Mouse (Mus musculus) frontal cortex, postnatal 10 days (tissue): ENCODE measurements around the gene Gatb.

ENCODE experiments used
- DNase-seq, 2 experiments: peaks; one replicate each; pipeline ENCODE4 v3.0.0; 2022; ENCODE audit warnings: low spot score in 2 of 2, mixed read lengths in 1 of 2

Gene Gatb

DNA sequence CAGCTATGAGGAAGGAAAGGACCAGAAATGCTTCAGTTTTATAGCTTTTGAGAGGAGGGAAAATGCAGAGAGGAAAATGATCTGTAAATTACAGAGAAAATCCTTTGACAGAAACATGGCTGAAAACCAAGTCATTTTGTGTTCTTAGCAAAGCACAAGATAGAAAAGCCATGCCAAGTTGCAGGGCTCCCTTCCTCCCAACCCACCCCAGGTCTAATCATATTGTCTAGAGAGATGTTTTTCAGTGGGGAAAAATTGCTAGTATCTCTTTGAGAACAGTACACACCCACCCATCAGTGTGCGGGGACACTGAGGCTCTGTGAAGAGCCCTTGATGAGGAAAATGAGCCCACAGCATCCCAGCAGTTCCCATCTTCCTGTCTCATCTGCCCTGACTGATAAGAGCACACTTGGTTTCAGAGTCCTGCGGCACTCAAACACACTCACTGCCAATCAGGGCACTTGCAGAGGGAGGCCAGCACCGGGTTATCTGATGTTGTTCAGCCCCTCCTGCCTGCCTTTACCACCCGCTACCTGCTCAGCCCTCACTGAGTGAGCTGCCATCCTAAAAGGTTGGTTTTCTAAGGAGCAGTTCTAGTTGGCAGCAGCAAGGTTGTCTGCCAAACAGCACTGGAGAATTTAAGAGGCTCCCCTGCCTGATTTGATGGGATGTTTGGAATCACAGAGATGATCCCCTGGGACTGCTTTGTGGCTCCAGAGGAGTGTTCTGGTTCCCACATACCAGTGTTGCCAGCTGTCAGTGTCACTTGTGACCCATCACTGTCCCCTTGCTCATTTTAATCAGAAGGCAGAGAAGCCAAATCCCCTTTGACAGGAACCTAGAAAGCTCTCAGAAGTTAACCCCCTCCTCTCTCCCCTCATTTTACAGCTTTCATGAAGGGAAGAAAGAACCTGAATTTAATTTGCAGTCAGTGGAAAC lies 79.1 kb downstream of the Gatb start:
- no peak for DNase-seq

DNA sequence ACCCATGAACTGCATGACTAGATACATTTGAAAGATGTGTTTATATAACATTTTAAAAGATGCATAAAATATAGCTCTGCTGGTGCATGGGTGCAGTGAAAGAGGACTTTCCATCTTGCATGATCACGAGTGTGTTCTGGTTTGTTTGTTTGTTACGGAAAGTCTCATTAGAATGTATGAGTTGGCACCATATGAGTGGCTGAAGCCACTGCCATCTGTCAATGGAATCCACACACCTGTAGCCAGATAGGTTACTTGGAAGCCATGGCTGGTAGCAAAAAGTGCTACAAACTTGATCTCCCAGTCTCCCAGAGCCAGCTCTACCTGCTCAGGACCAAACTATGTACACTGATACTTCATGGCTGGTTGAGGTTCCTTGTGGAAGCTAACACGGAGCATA lies 81.6 kb downstream of the Gatb start:
- no peak for DNase-seq

DNA sequence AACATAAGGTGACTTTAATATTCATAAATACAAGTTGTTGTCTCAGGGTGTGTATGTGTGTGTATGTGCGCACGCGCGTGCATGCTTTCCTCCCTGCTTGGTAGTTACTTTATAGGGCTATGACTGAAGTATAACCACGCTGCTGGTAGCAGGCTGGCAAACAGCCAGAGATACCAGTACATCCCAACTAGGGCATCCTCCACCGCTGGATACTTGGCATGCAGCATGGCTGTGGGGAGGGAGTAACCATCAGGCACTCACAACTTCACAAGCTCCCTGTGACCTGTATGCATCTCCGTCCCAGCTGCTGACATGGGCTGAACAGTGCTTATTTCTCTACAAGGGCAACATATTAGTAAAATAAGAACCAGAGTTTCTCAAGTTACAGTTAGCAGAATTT lies 85.8 kb downstream of the Gatb start:
- DNase-seq = no peak

DNA sequence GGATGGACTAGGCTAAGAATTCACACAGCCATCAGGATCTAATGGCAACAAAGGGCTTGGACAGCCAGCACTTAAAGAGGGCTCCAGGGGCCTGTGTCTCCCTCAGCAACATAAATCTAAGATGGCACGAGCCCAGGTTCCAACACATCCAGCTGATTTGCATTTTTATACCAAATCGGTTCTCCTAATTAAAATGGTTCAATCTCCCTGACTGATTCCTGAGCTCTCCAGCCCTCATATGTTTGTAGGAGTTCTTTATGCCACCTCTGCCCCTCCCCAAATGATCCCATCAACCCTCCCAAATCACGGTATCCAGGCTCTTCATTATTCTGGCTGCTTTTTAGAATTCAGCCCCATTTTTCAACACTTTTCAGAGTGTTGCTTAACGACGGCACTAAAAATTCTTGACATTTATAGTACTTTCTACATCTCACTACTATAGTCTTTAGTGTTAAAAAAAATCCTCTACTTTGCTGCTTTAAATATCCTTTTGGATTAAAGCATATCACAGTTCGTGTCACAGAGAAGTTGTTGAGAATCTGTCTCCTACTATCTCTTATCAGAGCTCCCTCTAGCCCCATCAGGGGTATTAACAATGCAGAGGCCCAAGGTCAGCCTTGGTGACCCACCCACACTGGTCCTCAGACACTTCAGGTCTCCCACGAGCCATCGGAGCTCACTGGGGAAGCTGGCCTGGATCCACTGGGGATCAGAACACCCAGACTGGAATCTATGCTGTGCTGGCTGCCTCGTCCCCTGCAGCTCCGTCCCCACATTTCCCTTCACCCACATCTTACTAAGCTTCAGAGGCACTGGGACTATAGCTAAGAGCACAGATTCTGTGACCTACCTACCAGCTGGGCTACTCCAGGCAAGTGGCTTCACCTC lies 88.3 kb downstream of the Gatb start:
- no peak for DNase-seq

DNA sequence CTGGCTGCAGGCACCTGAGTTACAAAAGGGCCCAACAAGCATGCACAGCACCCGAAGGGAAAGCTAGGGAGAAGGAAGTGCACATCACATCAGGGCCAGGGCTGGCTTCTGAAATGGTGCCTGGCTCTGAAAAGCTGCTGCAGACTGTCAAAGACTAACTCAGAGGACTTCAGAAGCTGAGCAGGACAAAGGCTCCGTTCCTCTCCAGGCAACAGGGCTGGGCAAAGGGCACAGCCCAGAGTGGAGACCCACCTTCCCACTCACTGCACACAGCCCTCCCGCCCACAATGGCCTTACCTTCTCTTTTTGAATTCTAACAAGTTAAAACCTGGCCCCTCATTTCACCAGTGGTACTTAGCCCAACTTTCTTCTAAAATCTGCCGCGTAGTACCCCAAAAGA lies 89.9 kb downstream of the Gatb start:
- no peak for DNase-seq

DNA sequence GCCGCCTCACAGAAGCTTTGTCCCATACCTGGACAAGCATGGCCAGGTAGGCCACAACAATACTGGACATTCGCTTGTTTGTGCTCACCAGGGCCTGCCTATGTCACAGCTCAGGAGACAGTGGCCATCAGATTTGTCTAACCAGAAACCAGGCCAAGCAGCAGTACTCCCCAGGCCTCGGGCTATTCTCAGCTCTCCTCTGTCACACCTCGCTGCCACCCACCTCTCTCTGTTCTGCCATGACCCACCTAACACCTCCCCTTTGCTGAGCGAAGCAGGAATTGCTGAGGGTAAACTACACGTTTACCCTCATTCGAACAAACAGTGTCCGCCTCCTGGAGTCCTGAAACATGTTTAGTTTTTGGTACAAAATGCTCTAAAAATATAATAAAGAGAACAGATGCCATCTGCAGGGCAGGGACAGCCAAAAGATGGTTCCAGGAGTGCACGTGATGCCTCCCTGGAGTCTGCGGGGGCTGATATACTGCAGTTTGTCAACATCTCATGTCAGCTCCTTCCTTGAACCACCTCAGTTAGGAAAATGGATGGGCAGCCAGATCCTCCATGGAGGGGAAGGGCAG lies 90.8 kb downstream of the Gatb start:
- peak in 1 of 2 experiments; percentile 65 for DNase-seq

DNA sequence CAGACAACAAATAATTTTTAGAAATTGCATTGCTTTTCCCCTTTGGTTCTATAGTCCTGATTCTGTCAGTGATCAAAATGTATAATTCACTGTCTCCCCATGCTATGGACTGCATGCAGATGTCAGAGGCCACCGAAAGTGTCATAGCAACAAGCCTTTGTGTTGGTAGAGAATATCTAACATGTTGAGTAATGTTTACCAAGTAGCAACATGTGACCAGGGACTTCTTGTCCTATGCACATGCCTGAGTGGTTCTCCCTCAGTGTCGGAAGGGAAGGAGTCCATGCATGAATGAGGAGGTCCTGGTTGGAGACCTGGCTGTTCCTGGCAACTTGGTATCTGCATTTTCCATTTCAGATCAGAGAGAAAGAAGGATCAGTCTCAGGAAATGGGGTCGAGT lies 92.2 kb downstream of the Gatb start:
- DNase-seq = no peak

DNA sequence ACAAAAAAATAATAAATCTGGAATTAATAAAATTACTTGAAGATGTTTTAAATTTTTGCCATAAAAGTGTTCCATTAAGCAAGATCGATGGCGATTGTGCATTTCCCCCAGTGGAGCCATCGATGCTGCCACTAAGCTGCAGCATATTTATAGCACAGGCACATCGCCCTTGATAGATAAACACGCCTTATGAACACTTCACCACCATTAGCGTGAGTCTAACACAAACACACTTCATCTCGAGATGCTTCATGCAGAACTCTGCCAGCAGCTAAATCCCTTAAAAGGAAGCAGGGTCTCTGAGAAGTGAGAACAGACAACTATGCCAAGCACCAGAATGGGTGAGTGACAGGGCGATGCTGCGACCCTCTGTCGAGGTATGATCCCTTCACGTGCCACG lies 92.8 kb downstream of the Gatb start:
- DNase-seq = no peak

DNA sequence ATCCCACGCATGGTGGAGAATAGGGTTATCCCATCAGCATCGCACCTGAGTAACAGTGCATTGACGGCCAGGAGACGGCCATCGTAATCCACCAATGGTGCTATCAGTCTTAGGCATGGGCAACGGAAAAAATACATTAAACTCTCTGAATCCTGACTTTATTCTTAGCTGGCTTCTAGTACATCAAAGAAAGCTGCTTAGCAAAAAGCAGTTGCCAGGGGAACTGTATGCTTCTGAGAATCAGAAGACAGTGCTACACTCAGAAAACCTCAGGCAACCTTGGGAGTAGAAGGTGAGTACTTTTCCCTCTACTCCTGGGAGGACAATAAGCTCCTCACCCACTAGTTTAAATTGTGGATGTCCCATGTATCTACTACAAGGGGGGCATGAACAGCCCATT lies 93.8 kb downstream of the Gatb start:
- DNase-seq = no peak

DNA sequence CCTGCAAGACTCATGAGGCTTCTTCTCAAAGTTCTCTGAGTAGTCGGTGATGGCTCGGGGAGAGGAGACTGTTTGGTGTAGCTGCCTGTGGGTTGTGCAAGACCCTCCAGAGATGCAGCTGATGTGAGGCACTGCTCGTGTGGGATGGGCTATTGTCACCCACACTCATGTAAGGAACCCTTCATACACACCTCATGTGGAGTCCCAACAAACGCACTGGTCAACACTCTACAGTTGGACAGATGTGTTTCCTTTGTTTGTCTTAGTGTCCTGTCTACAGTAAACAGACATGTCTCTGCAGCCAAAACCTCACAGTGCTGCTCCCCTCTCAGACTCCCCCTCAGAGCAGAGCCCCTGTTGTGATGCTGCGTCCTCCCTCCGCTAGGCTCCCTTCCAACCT lies 95.9 kb downstream of the Gatb start:
- no peak for DNase-seq

DNA sequence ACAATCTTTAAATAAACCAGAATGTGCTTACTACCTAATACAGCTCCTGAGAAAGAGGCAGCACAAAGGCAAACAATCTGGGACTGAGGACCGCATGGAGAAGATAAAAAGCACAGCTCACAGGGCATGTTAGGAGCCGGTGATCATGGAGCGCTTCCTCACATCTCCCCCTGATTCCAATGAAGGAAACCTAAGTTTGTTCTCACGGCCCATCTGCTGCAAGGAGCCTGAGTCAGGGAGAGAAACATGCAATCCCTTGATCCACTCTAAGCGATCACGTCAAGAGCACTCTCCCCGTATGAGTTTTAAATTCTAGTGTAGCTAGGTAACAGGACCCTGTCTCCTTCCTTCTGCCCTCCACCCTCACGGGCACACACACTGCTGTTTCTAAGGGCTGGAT lies 103.2 kb downstream of the Gatb start:
- no peak for DNase-seq

DNA sequence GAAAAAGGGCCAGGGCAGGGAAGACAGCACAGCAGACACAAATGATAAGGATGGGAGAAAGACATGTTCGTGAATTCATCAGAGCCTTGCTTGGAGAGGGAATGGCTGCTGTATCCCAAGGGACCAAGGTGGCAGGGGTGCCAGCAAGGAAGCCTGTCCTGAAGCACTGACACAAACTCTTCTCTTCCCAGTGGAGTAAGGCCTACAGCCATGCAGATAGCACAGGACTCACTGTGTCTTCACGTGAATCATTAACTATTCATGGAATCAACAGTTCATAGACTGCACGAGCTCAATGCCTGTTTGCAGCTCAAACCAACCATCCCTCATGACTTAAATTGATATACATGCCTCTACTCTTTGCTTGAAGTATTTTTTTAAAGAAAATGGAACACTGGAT lies 104.0 kb downstream of the Gatb start:
- no peak for DNase-seq

DNA sequence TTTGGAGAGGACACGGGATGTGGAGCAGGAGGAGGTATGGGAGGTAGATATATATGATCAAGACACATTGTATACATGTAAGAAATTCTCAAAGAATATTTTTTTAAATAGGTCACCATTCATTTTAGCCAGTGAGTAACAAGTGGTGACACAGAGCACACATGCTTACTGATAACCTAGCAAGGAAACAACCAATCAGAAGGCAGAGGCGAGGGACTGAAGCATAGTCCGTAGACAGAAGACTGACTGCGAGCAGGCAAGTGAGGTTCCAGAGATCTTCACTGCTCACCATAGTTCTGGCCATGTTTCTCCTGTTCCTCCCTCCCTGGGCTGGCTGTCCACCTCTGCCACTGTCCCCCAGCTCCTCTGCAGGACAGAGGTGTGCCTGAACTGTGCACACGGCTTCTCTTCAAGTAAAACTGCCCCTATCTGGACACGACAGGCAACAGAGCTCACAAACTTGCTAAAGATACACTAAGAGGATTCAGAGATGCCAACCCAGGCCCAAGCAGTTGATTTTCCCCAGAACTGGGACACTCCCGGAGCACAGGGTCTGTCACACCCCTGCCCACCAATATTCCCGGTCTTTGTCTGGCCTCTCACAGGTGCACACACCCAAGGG lies 105.5 kb downstream of the Gatb start:
- no peak for DNase-seq

DNA sequence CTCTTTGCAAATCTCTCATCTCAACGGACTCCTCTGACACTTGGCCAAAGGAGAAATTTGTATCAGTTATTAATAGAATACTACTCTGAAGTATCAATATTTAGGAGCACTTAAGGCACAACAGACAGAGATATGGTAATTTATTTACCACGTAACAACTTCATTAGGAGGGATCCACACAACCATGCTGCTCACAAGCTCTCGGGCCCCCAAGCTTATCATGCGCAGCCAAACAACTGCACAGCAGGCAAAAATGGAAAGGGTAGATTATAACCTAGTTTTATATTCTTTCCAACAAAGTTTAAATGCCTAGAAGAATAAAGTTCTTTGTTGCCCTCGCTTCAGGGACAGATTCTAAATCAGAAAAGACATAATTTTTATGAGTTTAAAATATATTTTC lies 106.0 kb downstream of the Gatb start:
- DNase-seq = no peak

DNA sequence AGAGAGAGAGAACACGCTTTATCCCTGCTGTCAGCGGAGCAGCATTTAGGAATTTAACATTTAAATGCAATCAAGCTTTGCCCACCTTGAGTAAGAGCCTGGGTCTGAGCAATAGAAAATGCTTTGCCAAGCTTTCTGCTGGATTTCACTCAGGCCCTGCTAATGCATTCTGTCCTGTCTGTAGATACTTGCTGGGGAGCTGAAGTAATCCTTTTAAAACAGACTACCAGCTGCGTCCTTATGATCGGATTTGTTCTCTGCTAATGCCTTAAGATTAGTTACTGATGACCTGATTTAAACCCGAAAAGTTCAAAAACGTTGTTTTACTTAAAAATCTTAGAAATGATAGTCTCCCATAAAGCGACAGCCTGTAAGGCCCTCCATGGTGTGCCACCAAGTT lies 107.2 kb downstream of the Gatb start:
- no peak for DNase-seq

DNA sequence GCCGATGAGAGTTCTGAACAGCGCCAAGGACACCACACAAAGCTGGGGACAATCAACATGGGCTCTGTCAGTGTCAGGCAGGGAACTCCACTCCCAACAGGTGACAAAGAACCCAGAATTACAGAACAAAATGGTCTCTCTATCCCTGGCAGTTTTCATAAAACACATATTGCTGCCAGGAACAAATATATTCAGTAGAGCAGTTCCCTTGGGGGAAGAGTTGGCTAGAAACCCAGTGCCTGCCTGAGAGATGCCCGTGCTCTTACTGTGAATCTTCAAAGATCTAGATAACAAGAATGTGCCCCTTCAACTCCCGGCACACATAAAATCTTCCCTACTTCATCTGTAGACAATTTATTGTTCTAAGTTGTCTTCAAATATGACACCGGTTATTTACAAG lies 109.7 kb downstream of the Gatb start:
- no peak for DNase-seq

DNA sequence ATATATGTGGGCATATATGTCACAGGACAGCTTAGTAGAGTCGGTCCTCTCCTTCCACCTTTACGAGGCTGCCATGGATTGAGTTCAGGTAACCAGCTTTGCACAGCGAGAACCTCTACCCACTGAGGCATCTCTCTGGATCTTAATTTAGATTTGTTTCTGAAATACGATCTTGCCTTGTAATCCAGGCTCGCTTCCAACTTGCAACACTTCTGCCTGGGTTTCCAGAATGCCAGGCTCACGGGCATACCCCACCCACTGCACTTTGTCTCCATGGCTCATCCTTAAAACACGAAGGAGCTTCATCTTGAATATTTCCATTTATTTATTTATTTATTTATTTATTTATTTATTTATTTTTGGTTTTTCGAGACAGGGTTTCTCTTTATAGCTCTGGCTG lies 111.4 kb downstream of the Gatb start:
- no peak for DNase-seq

DNA sequence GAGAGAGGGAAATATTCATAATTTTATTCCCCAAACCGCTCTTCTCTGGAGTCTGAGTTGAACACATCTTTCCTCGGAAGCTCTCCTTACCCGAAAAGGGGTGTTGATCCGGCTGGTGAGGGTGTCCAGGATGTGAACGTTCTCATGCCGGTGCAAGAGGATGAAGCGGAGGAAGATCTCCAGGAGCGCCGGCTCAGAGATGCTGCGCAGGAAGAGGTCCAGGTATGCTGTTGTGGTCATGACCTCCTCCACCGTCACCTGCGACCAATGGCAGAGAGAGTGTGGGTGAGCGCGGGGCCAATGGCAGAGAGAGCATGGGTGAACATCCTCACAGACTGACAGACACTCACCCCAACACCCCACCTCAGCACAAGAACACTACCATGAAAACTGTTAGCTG lies 114.4 kb downstream of the Gatb start:
- no peak for DNase-seq

DNA sequence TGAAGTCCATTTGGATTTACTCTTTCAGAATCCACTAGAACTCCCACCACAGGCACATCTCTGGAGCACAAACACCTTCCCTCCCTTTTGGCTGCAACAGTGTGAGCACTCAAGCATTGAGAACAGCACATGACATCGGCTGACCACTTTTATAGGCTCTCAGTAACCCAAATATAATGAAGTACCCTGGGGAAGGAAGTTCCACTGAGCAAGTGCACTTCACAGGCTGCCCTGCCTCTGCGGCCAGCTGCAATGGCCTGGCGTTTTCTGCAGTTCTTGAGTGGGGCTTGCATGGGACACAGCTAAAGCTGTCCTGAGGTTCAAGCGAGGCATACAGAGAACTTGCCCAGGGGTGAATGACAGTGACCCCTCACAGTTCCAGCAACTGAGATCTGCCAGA lies 117.2 kb downstream of the Gatb start:
- no peak for DNase-seq

DNA sequence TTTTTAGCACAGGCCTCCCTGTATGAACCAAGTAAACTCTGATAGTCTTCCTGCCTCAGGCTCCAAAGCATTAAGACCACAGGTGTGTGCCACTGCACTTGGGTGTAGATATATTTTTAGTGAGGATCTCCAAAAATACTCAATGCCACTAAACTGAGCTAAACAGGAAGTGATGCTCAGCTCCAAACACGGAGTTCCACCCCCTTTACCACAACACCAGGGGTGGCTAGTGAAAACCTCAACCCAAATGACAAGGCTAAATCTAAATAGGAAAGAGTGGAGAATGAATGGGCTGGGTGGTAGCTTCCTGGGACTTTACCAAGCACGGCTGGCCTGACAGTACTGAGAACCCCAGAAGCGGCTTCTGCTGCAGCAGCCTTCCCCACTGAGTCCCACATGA lies 119.1 kb downstream of the Gatb start:
- no peak for DNase-seq

DNA sequence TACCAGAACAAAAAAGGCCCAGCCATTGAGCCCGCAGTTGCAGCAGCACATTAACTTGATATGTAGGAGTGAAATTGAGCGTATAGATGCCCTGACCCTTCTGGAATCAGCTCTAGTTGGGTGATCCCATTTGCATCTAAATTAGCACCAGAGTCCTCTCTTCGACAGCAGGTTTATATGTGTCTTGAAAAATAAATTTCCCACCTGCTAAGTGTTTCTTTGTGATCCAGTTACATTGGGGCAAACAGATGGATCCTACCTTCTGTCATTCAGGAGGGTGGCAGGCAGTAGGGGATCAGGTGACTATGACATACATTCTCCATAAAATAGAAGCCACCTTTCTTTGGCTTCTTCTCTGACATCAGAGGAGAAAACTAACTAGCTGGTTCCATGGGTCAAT lies 121.1 kb downstream of the Gatb start:
- DNase-seq = no peak

DNA sequence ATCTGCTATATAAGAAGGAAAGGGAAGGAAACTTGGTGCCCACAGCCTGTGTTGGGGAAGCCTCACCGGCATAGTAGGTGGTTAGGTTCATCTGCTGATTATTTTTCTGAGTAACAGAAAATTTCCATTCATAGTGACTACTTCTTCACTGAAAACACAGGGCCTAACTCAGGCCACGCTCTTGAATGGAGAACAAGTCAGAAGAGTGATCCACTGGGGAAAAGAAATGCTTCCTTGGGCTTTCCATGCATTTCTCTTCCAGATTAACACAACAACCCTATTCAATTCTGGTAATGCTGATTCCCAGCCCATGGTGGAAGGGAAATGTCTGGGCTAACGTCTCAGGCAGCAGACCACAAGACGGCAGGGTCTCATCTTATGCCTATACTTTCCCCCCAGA lies 124.6 kb downstream of the Gatb start:
- DNase-seq = no peak
